Comparison of ENCODE assay signal across 18 mouse cellular contexts in genomic region chr6:82127827-82128226, GRCm38 (mm10).
DNase-seq lines count a peak whose midpoint lies in the region; ATAC-seq lines count a peak whose summit lies in the region.
"Had no signal": no experiment of that assay in that cellular context is flagged by ENCODE, and none has a peak within 500 bp of the region (broad histone marks: within the 10 kb centered on the region; RNA-seq: fewer than 3 reads in every experiment).

No protein-coding gene starts in this region.

- H3K4me2 ChIP-seq in kidney, embryonic 14.5 days (replicated peaks; ENCODE audit: low read depth, low read length) = no peak overlapping the region
- H3K4me2 ChIP-seq in embryonic facial prominence, embryonic 14.5 days (ENCODE audit: low read depth, low read length) = no peak overlapping the region
- H3K4me2 ChIP-seq: heart, embryonic 13.5 days; liver, embryonic 12.5 days; neural tube, embryonic 13.5 days had no signal

- DNase-seq in kidney, adult 9 months = no peak
- peak; percentile 60 for DNase-seq in embryonic facial prominence, embryonic 14.5 days (ENCODE audit: low spot score)
- DNase-seq in kidney, postnatal 10 days = peak; percentile 32
- DNase-seq in lung, postnatal 4 days = peak; percentile 26 to 53
- DNase-seq in left cerebral cortex, adult 9 months (ENCODE audit: low spot score in 2 of 2) = no peak
- no peak for DNase-seq in embryo, embryonic 10.5 days (ENCODE audit: low spot score)
- DNase-seq in layer of hippocampus, adult 11-12 months (ENCODE audit: low spot score) = no peak
- DNase-seq: adrenal gland, postnatal 10 days; cerebellum, postnatal 36 days; gastrocnemius, postnatal 10 days; retina, postnatal 1 day had no signal

- no peak overlapping the region for H3K4me3 ChIP-seq in kidney, embryonic 14.5 days (ENCODE audit: low read length)
- H3K4me3 ChIP-seq in embryonic facial prominence, embryonic 14.5 days (ENCODE audit: low read depth, low read length) = no peak overlapping the region
- H3K4me3 ChIP-seq: heart, embryonic 13.5 days; hindbrain, embryonic 10.5 days; liver, embryonic 12.5 days; megakaryocyte, embryonic 14.5 days; neural tube, embryonic 13.5 days had no signal

- peak; percentile 78 for ATAC-seq in kidney, embryonic 14.5 days (ENCODE audit: low FRiP score, low TSS enrichment)
- ATAC-seq in embryonic facial prominence, embryonic 14.5 days (ENCODE audit: low read depth) = peak; percentile 22; the same call in 1 of the 2 replicates
- ATAC-seq: forebrain, embryonic 16.5 days; liver, embryonic 12.5 days had no signal

- no peak overlapping the region for H3K27ac ChIP-seq in kidney, embryonic 14.5 days (ENCODE audit: low read depth, low read length)
- no peak overlapping the region for H3K27ac ChIP-seq in embryonic facial prominence, embryonic 14.5 days (replicated peaks; ENCODE audit: low read depth, low read length)
- H3K27ac ChIP-seq: heart, embryonic 13.5 days; hindbrain, embryonic 10.5 days; liver, embryonic 12.5 days; neural tube, embryonic 13.5 days had no signal

- H3K9me3 ChIP-seq in kidney, embryonic 14.5 days (ENCODE audit: control insufficient read depth, low read length) = no peaks in the 10 kb centered on the region
- peaks cover 4% of the 10 kb centered on the region; the same call in 1 of the 2 replicates for H3K9me3 ChIP-seq in embryonic facial prominence, embryonic 14.5 days (ENCODE audit: control insufficient read depth, low read length)
- H3K9me3 ChIP-seq: heart, embryonic 13.5 days; hindbrain, embryonic 10.5 days; megakaryocyte, embryonic 14.5 days; neural tube, embryonic 13.5 days had no signal

- WGBS in kidney, embryonic 14.5 days = 29% methylated on average over 9 of the region's 9 CpGs
- WGBS in embryonic facial prominence, embryonic 14.5 days = 47% methylated on average over 9 of the region's 9 CpGs

- no peak overlapping the region for H3K9ac ChIP-seq in kidney, embryonic 14.5 days (ENCODE audit: low read depth, low read length)
- H3K9ac ChIP-seq in embryonic facial prominence, embryonic 14.5 days (ENCODE audit: low read depth, low read length) = no peak overlapping the region
- H3K9ac ChIP-seq: heart, embryonic 13.5 days; liver, embryonic 12.5 days; neural tube, embryonic 13.5 days had no signal

- no peaks in the 10 kb centered on the region for H3K36me3 ChIP-seq in kidney, embryonic 14.5 days (ENCODE audit: control insufficient read depth, insufficient read depth, low read length)
- H3K36me3 ChIP-seq in embryonic facial prominence, embryonic 14.5 days (ENCODE audit: control insufficient read depth, insufficient read depth, low read length) = no peaks in the 10 kb centered on the region
- H3K36me3 ChIP-seq: heart, embryonic 13.5 days; hindbrain, embryonic 10.5 days; liver, embryonic 12.5 days; neural tube, embryonic 13.5 days had no signal

- H3K27me3 ChIP-seq in kidney, embryonic 14.5 days (ENCODE audit: control insufficient read depth, insufficient read depth, low read length) = no peaks in the 10 kb centered on the region
- no peaks in the 10 kb centered on the region for H3K27me3 ChIP-seq in embryonic facial prominence, embryonic 14.5 days (replicated peaks; ENCODE audit: control insufficient read depth, insufficient read depth, low read length)
- H3K27me3 ChIP-seq: heart, embryonic 13.5 days; liver, embryonic 12.5 days; neural tube, embryonic 13.5 days had no signal

- no peaks in the 10 kb centered on the region; the same call in 1 of the 2 replicates for H3K4me1 ChIP-seq in kidney, embryonic 14.5 days (ENCODE audit: control insufficient read depth, insufficient read depth, low read length)
- no peaks in the 10 kb centered on the region for H3K4me1 ChIP-seq in embryonic facial prominence, embryonic 14.5 days (ENCODE audit: control insufficient read depth, insufficient read depth, low read length)
- H3K4me1 ChIP-seq: liver, embryonic 12.5 days had no signal

Comparison
In these comparisons a context has a peak if more than half of its experiments do, and no peak if none do; other contexts are left out.
1. DNase-seq: peak in embryonic facial prominence, embryonic 14.5 days (single experiment), kidney, postnatal 10 days (single experiment) and lung, postnatal 4 days (2 of 2); none in kidney, adult 9 months (single experiment), left cerebral cortex, adult 9 months (0 of 2), embryo, embryonic 10.5 days (single experiment) and layer of hippocampus, adult 11-12 months (single experiment).